Mouse (Mus musculus): Measurements from ENCODE around the gene Gin1.

DNA sequence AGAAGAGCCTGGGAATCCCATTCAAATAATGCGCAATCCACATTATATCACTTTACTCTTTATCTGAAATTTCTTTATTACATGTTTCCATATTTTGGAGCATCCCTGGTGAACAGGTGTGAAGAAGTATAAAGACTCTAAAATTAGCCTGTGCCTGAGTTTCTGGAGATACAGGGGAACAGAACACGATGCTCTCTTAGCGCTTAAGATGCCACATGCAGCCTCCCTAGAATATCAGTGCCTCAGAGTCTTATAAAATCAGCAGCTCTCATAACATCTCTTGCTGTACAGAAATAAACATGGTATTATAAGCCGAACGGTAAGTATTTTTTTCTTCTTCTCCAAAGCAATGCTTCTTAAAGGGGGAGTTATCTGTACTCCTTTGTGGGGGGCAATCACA, 58.1 kb downstream of the Gin1 start:
- TF ChIP-seq CEBPB (IDR thresholded peaks at IDR 0.05; ENCODE audit: insufficient read depth, poor library complexity, severe bottlenecking) = no peak
- no peak for TF ChIP-seq POLR2A (IDR thresholded peaks at IDR 0.05; ENCODE audit: insufficient read length, low read depth)
- TF ChIP-seq E2F4 (IDR thresholded peaks at IDR 0.05; ENCODE audit: insufficient read depth) = no peak
- TF ChIP-seq POLR2AphosphoS2 (IDR thresholded peaks at IDR 0.05; ENCODE audit: insufficient read length, low read depth) = no peak
- no peak for TF ChIP-seq TCF12 (IDR thresholded peaks at IDR 0.05; ENCODE audit: insufficient read depth, poor library complexity, severe bottlenecking)
- TF ChIP-seq USF1 (IDR thresholded peaks at IDR 0.05; ENCODE audit: low read depth) = no peak
- TF ChIP-seq MYOG (IDR thresholded peaks at IDR 0.05; ENCODE audit: control insufficient read depth in 1 of 3, insufficient read depth in 1 of 3, insufficient read length in 2 of 3, low read depth in 2 of 3) = no peak
- TF ChIP-seq MAX (IDR thresholded peaks at IDR 0.05; ENCODE audit: low read depth) = no peak

All from myocyte (in vitro differentiated cells).